Mouse (Mus musculus): ENCODE data around the gene Frmd4b. TPM values are rescaled to one million over a fixed set of nuclear protein-coding genes. Genes with fewer than 3 reads are reported as not detected.

Gene Frmd4b
- polyA plus RNA-seq, 1 experiment from 2014 or later = 17.6 TPM

- no peak overlapping the region for H3K27ac ChIP-seq (replicated peaks in 1 of 2; ENCODE audit: control insufficient read depth in 1 of 2, insufficient read depth in 1 of 2, low read depth in 2 of 2, low read length in 2 of 2)
- H3K9me3 ChIP-seq (ENCODE audit: control insufficient read depth, low read length) = no peaks in the 10 kb centered on the region
- peaks cover 4 to 8% of the 10 kb centered on the region in 2 experiments; a peak in 2 of 4 replicates for H3K4me1 ChIP-seq (ENCODE audit: control insufficient read depth in 2 of 2, insufficient read depth in 2 of 2, low read length in 2 of 2)
- H3K27me3 ChIP-seq (ENCODE audit: control insufficient read depth, insufficient read depth, low read length) = no peaks in the 10 kb centered on the region
- no peak overlapping the region for H3K9ac ChIP-seq (ENCODE audit: low read length)
- no peak for ATAC-seq (ENCODE audit: insufficient number of reproducible peaks, insufficient read depth, low FRiP score, low read depth)
- 84% methylated on average over 10 of the region's 10 CpGs for WGBS
- H3K36me3 ChIP-seq (ENCODE audit: control insufficient read depth, insufficient read depth, low read length) = no peaks in the 10 kb centered on the region
- H3K4me2 ChIP-seq (ENCODE audit: low read length) = no peak overlapping the region
- H3K4me3 ChIP-seq (ENCODE audit: control insufficient read depth in 1 of 2, insufficient read depth in 1 of 2, low read depth in 1 of 2, low read length in 2 of 2) = no peak overlapping the region
These were observed 107.9 kb downstream of the Frmd4b start for GRCm38 (mm10) chr6:97509434-97509833.

DNA sequence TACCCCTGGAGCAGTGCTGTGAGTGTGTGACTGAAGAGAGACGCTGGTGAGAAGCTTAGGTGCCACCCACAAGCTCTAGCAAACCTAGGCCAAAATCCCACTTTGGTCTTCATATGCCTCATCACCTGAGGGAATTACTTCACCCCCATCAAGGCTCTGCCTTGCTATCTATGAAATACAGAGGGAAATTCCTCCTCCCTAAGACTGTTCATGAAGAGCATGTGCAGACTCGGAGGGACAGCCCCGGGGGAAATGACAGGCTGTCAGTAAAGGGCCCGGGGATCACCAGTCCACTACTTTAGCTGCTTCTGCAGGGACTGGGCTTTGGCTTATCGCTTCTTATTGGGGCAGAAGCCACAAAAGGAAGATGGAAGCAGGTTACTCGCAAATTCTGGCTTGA, 108.9 kb downstream of the Frmd4b start:
- H3K27ac ChIP-seq (replicated peaks in 1 of 2; ENCODE audit: control insufficient read depth in 1 of 2, insufficient read depth in 1 of 2, low read depth in 2 of 2, low read length in 2 of 2) = no peak overlapping the region
- no peak overlapping the region for H3K4me2 ChIP-seq (ENCODE audit: low read length)

GRCm38 (mm10) chr6:97507893-97508292, 109.4 kb downstream of the Frmd4b start:
- H3K4me1 ChIP-seq (ENCODE audit: control insufficient read depth in 2 of 2, insufficient read depth in 2 of 2, low read length in 2 of 2) = peaks cover 4 to 8% of the 10 kb centered on the region in 2 experiments; a peak in 2 of 4 replicates
- H3K4me2 ChIP-seq (ENCODE audit: low read length) = no peak overlapping the region
- no peaks in the 10 kb centered on the region for H3K27me3 ChIP-seq (ENCODE audit: control insufficient read depth, insufficient read depth, low read length)
- no peak overlapping the region for H3K4me3 ChIP-seq (ENCODE audit: control insufficient read depth in 1 of 2, insufficient read depth in 1 of 2, low read depth in 1 of 2, low read length in 2 of 2)
- no peaks in the 10 kb centered on the region for H3K36me3 ChIP-seq (ENCODE audit: control insufficient read depth, insufficient read depth, low read length)
- H3K9me3 ChIP-seq (ENCODE audit: control insufficient read depth, low read length) = no peaks in the 10 kb centered on the region
- H3K9ac ChIP-seq (ENCODE audit: low read length) = no peak overlapping the region
- H3K27ac ChIP-seq (replicated peaks in 1 of 2; ENCODE audit: control insufficient read depth in 1 of 2, insufficient read depth in 1 of 2, low read depth in 2 of 2, low read length in 2 of 2) = no peak overlapping the region
- WGBS = 80% methylated on average over 3 of the region's 3 CpGs
- ATAC-seq (ENCODE audit: insufficient number of reproducible peaks, insufficient read depth, low FRiP score, low read depth) = no peak

More for the DNA sequence above, 108.9 kb downstream of the Frmd4b start:
- ATAC-seq (ENCODE audit: insufficient number of reproducible peaks, insufficient read depth, low FRiP score, low read depth) = no peak
- 49% methylated on average over 6 of the region's 6 CpGs for WGBS
- Histone ChIP-seq H3K4me1 (ENCODE audit: control insufficient read depth in 2 of 2, insufficient read depth in 2 of 2, low read length in 2 of 2) (peaks cover 4 to 8% of the 10 kb centered on the region in 2 experiments; a peak in 2 of 4 replicates), H3K9ac (ENCODE audit: low read length) (no peak overlapping the region), H3K36me3 (ENCODE audit: control insufficient read depth, insufficient read depth, low read length) (no peaks in the 10 kb centered on the region), H3K27me3 (ENCODE audit: control insufficient read depth, insufficient read depth, low read length) (no peaks in the 10 kb centered on the region), H3K4me3 (ENCODE audit: control insufficient read depth in 1 of 2, insufficient read depth in 1 of 2, low read depth in 1 of 2, low read length in 2 of 2) (no peak overlapping the region), H3K9me3 (ENCODE audit: control insufficient read depth, low read length) (no peaks in the 10 kb centered on the region)

GRCm38 (mm10) chr6:97506141-97506650, 111.1 kb downstream of the Frmd4b start:
- H3K4me1 ChIP-seq (ENCODE audit: control insufficient read depth in 2 of 2, insufficient read depth in 2 of 2, low read length in 2 of 2) = peaks cover 4 to 5% of the 10 kb centered on the region in 2 experiments; a peak in 2 of 4 replicates
- H3K9ac ChIP-seq (ENCODE audit: low read length) = no peak overlapping the region
- no peak overlapping the region; a peak in 1 of 4 replicates for H3K27ac ChIP-seq (replicated peaks in 1 of 2; ENCODE audit: control insufficient read depth in 1 of 2, insufficient read depth in 1 of 2, low read depth in 2 of 2, low read length in 2 of 2)
- no peaks in the 10 kb centered on the region for H3K9me3 ChIP-seq (ENCODE audit: control insufficient read depth, low read length)
- H3K4me3 ChIP-seq (ENCODE audit: control insufficient read depth in 1 of 2, insufficient read depth in 1 of 2, low read depth in 1 of 2, low read length in 2 of 2) = no peak overlapping the region
- H3K36me3 ChIP-seq (ENCODE audit: control insufficient read depth, insufficient read depth, low read length) = no peaks in the 10 kb centered on the region
- peak; percentile 79 for ATAC-seq (ENCODE audit: insufficient number of reproducible peaks, insufficient read depth, low FRiP score, low read depth)
- H3K27me3 ChIP-seq (ENCODE audit: control insufficient read depth, insufficient read depth, low read length) = no peaks in the 10 kb centered on the region
- peak overlapping the region; percentile 37 for H3K4me2 ChIP-seq (ENCODE audit: low read length)
- WGBS = 14% methylated on average over 15 of the region's 15 CpGs

GRCm38 (mm10) chr6:97504673-97505072, 112.7 kb downstream of the Frmd4b start:
- WGBS = 59% methylated on average over 5 of the region's 5 CpGs
- no peak for ATAC-seq (ENCODE audit: insufficient number of reproducible peaks, insufficient read depth, low FRiP score, low read depth)
- H3K9me3 ChIP-seq (ENCODE audit: control insufficient read depth, low read length) = no peaks in the 10 kb centered on the region

GRCm38 (mm10) chr6:97501000-97501399, 116.3 kb downstream of the Frmd4b start:
- H3K9me3 ChIP-seq (ENCODE audit: control insufficient read depth, low read length) = no peaks in the 10 kb centered on the region
- H3K36me3 ChIP-seq (ENCODE audit: control insufficient read depth, insufficient read depth, low read length) = no peaks in the 10 kb centered on the region
- H3K4me1 ChIP-seq (ENCODE audit: control insufficient read depth in 2 of 2, insufficient read depth in 2 of 2, low read length in 2 of 2) = peaks cover 0 to 1% of the 10 kb centered on the region in 2 experiments; a peak in 1 of 4 replicates
- H3K4me2 ChIP-seq (ENCODE audit: low read length) = no peak overlapping the region
- ATAC-seq (ENCODE audit: insufficient number of reproducible peaks, insufficient read depth, low FRiP score, low read depth) = no peak
- no peak overlapping the region for H3K9ac ChIP-seq (ENCODE audit: low read length)
- no peak overlapping the region for H3K27ac ChIP-seq (replicated peaks in 1 of 2; ENCODE audit: control insufficient read depth in 1 of 2, insufficient read depth in 1 of 2, low read depth in 2 of 2, low read length in 2 of 2)
- H3K27me3 ChIP-seq (ENCODE audit: control insufficient read depth, insufficient read depth, low read length) = no peaks in the 10 kb centered on the region
- no peak overlapping the region for H3K4me3 ChIP-seq (ENCODE audit: control insufficient read depth in 1 of 2, insufficient read depth in 1 of 2, low read depth in 1 of 2, low read length in 2 of 2)
- WGBS = 84% methylated on average over 7 of the region's 7 CpGs

More at GRCm38 (mm10) chr6:97504673-97505072, 112.7 kb downstream of the Frmd4b start:
- Histone ChIP-seq H3K4me3 (ENCODE audit: control insufficient read depth in 1 of 2, insufficient read depth in 1 of 2, low read depth in 1 of 2, low read length in 2 of 2) (no peak overlapping the region), H3K36me3 (ENCODE audit: control insufficient read depth, insufficient read depth, low read length) (no peaks in the 10 kb centered on the region), H3K9ac (ENCODE audit: low read length) (no peak overlapping the region), H3K27ac (replicated peaks in 1 of 2; ENCODE audit: control insufficient read depth in 1 of 2, insufficient read depth in 1 of 2, low read depth in 2 of 2, low read length in 2 of 2) (no peak overlapping the region), H3K4me1 (ENCODE audit: control insufficient read depth in 2 of 2, insufficient read depth in 2 of 2, low read length in 2 of 2) (peaks cover 2 to 4% of the 10 kb centered on the region in 2 experiments; a peak in 1 of 4 replicates), H3K27me3 (ENCODE audit: control insufficient read depth, insufficient read depth, low read length) (no peaks in the 10 kb centered on the region), H3K4me2 (ENCODE audit: low read length) (no peak overlapping the region)

GRCm38 (mm10) chr6:97500246-97500645, 117.1 kb downstream of the Frmd4b start:
- no peak overlapping the region for H3K27ac ChIP-seq (replicated peaks in 1 of 2; ENCODE audit: control insufficient read depth in 1 of 2, insufficient read depth in 1 of 2, low read depth in 2 of 2, low read length in 2 of 2)
- no peak overlapping the region for H3K4me3 ChIP-seq (ENCODE audit: control insufficient read depth in 1 of 2, insufficient read depth in 1 of 2, low read depth in 1 of 2, low read length in 2 of 2)
- H3K9ac ChIP-seq (ENCODE audit: low read length) = no peak overlapping the region
- no peak for ATAC-seq (ENCODE audit: insufficient number of reproducible peaks, insufficient read depth, low FRiP score, low read depth)
- 37% methylated on average over 6 of the region's 6 CpGs for WGBS
- H3K9me3 ChIP-seq (ENCODE audit: control insufficient read depth, low read length) = no peaks in the 10 kb centered on the region
- no peaks in the 10 kb centered on the region for H3K4me1 ChIP-seq (ENCODE audit: control insufficient read depth in 2 of 2, insufficient read depth in 2 of 2, low read length in 2 of 2)
- H3K4me2 ChIP-seq (ENCODE audit: low read length) = no peak overlapping the region
- H3K36me3 ChIP-seq (ENCODE audit: control insufficient read depth, insufficient read depth, low read length) = no peaks in the 10 kb centered on the region
- no peaks in the 10 kb centered on the region for H3K27me3 ChIP-seq (ENCODE audit: control insufficient read depth, insufficient read depth, low read length)

DNA sequence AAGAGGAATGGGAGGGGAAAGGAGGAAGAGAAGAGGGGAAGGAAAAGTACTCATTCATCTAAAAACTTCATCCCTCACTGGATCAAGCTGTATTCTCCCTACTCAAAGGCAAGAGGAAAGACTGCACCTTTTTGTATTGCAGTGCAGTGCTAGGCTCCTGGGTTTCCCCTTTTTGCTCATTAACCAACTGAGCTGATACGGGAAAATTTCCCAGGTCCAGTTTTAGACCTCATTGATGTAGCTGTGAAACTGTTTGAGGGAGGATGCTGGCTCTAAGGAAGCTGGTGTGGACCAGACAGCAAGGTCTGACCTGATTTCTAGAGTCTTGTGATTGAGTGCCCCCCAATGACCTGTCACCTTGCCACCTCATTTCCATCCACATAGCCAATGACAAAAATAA, 121.3 kb downstream of the Frmd4b start:
- 83% methylated on average over 1 of the region's 1 CpGs for WGBS
- H3K4me1 ChIP-seq (ENCODE audit: control insufficient read depth in 2 of 2, insufficient read depth in 2 of 2, low read length in 2 of 2) = no peaks in the 10 kb centered on the region
- ATAC-seq (ENCODE audit: insufficient number of reproducible peaks, insufficient read depth, low FRiP score, low read depth) = no peak

More for the DNA sequence above, 121.3 kb downstream of the Frmd4b start:
- H3K9ac ChIP-seq (ENCODE audit: low read length) = no peak overlapping the region
- H3K9me3 ChIP-seq (ENCODE audit: control insufficient read depth, low read length) = no peaks in the 10 kb centered on the region
- no peak overlapping the region for H3K4me2 ChIP-seq (ENCODE audit: low read length)
- no peak overlapping the region for H3K4me3 ChIP-seq (ENCODE audit: control insufficient read depth in 1 of 2, insufficient read depth in 1 of 2, low read depth in 1 of 2, low read length in 2 of 2)
- H3K27ac ChIP-seq (replicated peaks in 1 of 2; ENCODE audit: control insufficient read depth in 1 of 2, insufficient read depth in 1 of 2, low read depth in 2 of 2, low read length in 2 of 2) = no peak overlapping the region
- no peaks in the 10 kb centered on the region for H3K36me3 ChIP-seq (ENCODE audit: control insufficient read depth, insufficient read depth, low read length)
- H3K27me3 ChIP-seq (ENCODE audit: control insufficient read depth, insufficient read depth, low read length) = no peaks in the 10 kb centered on the region
